Mouse (Mus musculus) MEL (cell line): ENCODE data around the gene Mgll. TPM values are rescaled to one million over a fixed set of nuclear protein-coding genes. Genes with fewer than 3 reads are reported as not detected.

Experiments used
- DNase-seq: peaks from one replicate; pipeline ENCODE4 v3.0.0; 2011; ENCODE audit warnings: low read depth, low spot score
- H3K27ac ChIP-seq: 2 replicates; pipeline ENCODE4 v1.5.1; 2012; ENCODE audit warnings: low read depth, mild to moderate bottlenecking, control low read depth, low read length, moderate library complexity; ENCODE audit not compliant: control insufficient read depth
- H3K27me3 ChIP-seq, 2 experiments: fragments of 150-350 bp in 1 of 2; sonication (generic) in 1 of 2; 2 replicates each; pipeline ENCODE4 v1.6.1; 2012; ENCODE audit warnings: low read length in 2 of 2, mild to moderate bottlenecking in 2 of 2, improper control_type of control experiment in 1 of 2, moderate library complexity in 1 of 2; ENCODE audit not compliant: insufficient read depth in 2 of 2, control insufficient read depth in 1 of 2
- H3K36me3 ChIP-seq, 2 experiments: 2 replicates each; pipeline ENCODE4 v1.6.1; 2012 to 2014; ENCODE audit warnings: low read length in 2 of 2, improper control_type of control experiment in 1 of 2, inconsistent platforms in 1 of 2, mild to moderate bottlenecking in 1 of 2; ENCODE audit not compliant: insufficient read depth in 2 of 2, control insufficient read depth in 1 of 2
- H3K4me1 ChIP-seq, 2 experiments: fragments of 150-350 bp in 1 of 2; sonication (generic) in 1 of 2; 2 replicates each; pipeline ENCODE4 v1.6.1; 2012; ENCODE audit warnings: low read length in 2 of 2, improper control_type of control experiment in 1 of 2, mild to moderate bottlenecking in 1 of 2; ENCODE audit not compliant: insufficient read depth in 2 of 2, control insufficient read depth in 1 of 2
- H3K4me3 ChIP-seq, 2 experiments: fragments of 150-350 bp in 1 of 2; sonication (generic) in 1 of 2; 2 replicates each; pipeline ENCODE4 v1.5.1; 2012; ENCODE audit warnings: low read depth in 2 of 2, low read length in 2 of 2, mild to moderate bottlenecking in 2 of 2, moderate library complexity in 2 of 2, control low read depth in 1 of 2, improper control_type of control experiment in 1 of 2; ENCODE audit not compliant: control insufficient read depth in 1 of 2, insufficient read depth in 1 of 2
- H3K79me2 ChIP-seq: 2 replicates; pipeline ENCODE4 v1.6.1; 2012; ENCODE audit warnings: mild to moderate bottlenecking, low read length, moderate library complexity; ENCODE audit not compliant: control insufficient read depth, poor library complexity, insufficient read depth
- H3K9ac ChIP-seq: 2 replicates; pipeline ENCODE4 v1.6.1; 2012; ENCODE audit warnings: low read depth, mild to moderate bottlenecking, control low read depth, low read length, moderate library complexity; ENCODE audit not compliant: control insufficient read depth, poor library complexity, severe bottlenecking
- H3K9me3 ChIP-seq: fragments of 150-350 bp; sonication (generic); replicated peaks from 2 replicates; pipeline ENCODE4 v1.6.1; 2012; ENCODE audit warnings: mild to moderate bottlenecking, low read length, improper control_type of control experiment, moderate library complexity; ENCODE audit not compliant: insufficient read depth
- BHLHE40 ChIP-seq: IDR thresholded peaks from 2 replicates; pipeline ENCODE4 v1.6.1; 2012; ENCODE audit warnings: low read depth, mild to moderate bottlenecking, inconsistent platforms, low read length, improper control_type of control experiment, borderline replicate concordance
- CHD2 ChIP-seq: IDR thresholded peaks from 2 replicates; pipeline ENCODE4 v1.6.1; 2011; ENCODE audit warnings: low read length, improper control_type of control experiment
- CTCF ChIP-seq, 3 experiments: IDR thresholded peaks in 2 of 3; conservative IDR thresholded peaks in 1 of 3; 2 replicates each; pipeline ENCODE4 v1.5.1; 2011 to 2012; ENCODE audit warnings: low read length in 3 of 3, low read depth in 2 of 3, mild to moderate bottlenecking in 2 of 3, improper control_type of control experiment in 1 of 3, inconsistent platforms in 1 of 3, mixed read lengths in 1 of 3, moderate library complexity in 1 of 3; ENCODE audit not compliant: control insufficient read depth in 1 of 3, insufficient read depth in 1 of 3, poor library complexity in 1 of 3, severe bottlenecking in 1 of 3
- ELF1 ChIP-seq: IDR thresholded peaks from 2 replicates; pipeline ENCODE4 v1.6.1; 2014; ENCODE audit warnings: low read depth, mild to moderate bottlenecking, inconsistent platforms, low read length, improper control_type of control experiment, moderate library complexity
- EP300 ChIP-seq, 2 experiments: IDR thresholded peaks; 2 replicates each; pipeline ENCODE4 v1.6.1; 2011; ENCODE audit warnings: improper control_type of control experiment in 2 of 2, low read length in 2 of 2, low read depth in 1 of 2, mild to moderate bottlenecking in 1 of 2
- ETS1 ChIP-seq: IDR thresholded peaks from 2 replicates; pipeline ENCODE4 v1.6.1; 2012; ENCODE audit warnings: low read depth, mild to moderate bottlenecking, inconsistent platforms, low read length, improper control_type of control experiment, moderate library complexity
- JUND ChIP-seq: IDR thresholded peaks from 2 replicates; pipeline ENCODE4 v1.6.1; 2011; ENCODE audit warnings: low read depth, mild to moderate bottlenecking, improper control_type of control experiment, low read length
- MAFK ChIP-seq: IDR thresholded peaks from 2 replicates; pipeline ENCODE4 v1.6.1; 2011; ENCODE audit warnings: low read depth, mild to moderate bottlenecking, low read length, improper control_type of control experiment, borderline replicate concordance
- MAZ ChIP-seq: IDR thresholded peaks from 2 replicates; pipeline ENCODE4 v1.6.1; 2012; ENCODE audit warnings: low read depth, mild to moderate bottlenecking, inconsistent platforms, low read length, improper control_type of control experiment
- MEF2A ChIP-seq: IDR thresholded peaks from 2 replicates; pipeline ENCODE4 v1.6.1; 2014; ENCODE audit warnings: low read depth, mild to moderate bottlenecking, inconsistent platforms, low read length, improper control_type of control experiment; ENCODE audit not compliant: poor library complexity, insufficient replicate concordance, severe bottlenecking; ENCODE audit errors: extremely low read depth
- MXI1 ChIP-seq: IDR thresholded peaks from 2 replicates; pipeline ENCODE4 v1.6.1; 2011; ENCODE audit warnings: mild to moderate bottlenecking, low read depth, low read length, improper control_type of control experiment
- MYC ChIP-seq: IDR thresholded peaks from 2 replicates; pipeline ENCODE4 v1.6.1; 2011; ENCODE audit warnings: low read depth, mild to moderate bottlenecking, low read length, improper control_type of control experiment, moderate library complexity
- POLR2A ChIP-seq, 2 experiments: IDR thresholded peaks; 2 replicates each; pipeline ENCODE4 v1.6.1; 2011 to 2012; ENCODE audit warnings: low read length in 2 of 2, mild to moderate bottlenecking in 2 of 2, control low read depth in 1 of 2, improper control_type of control experiment in 1 of 2, low read depth in 1 of 2, moderate library complexity in 1 of 2; ENCODE audit not compliant: control insufficient read depth in 1 of 2, insufficient read depth in 1 of 2, poor library complexity in 1 of 2
- RAD21 ChIP-seq: IDR thresholded peaks from 2 replicates; pipeline ENCODE4 v1.6.1; 2011; ENCODE audit warnings: mild to moderate bottlenecking, low read depth, low read length, improper control_type of control experiment
- RCOR1 ChIP-seq: IDR thresholded peaks from 2 replicates; pipeline ENCODE4 v1.6.1; 2012; ENCODE audit warnings: low read depth, mild to moderate bottlenecking, inconsistent platforms, low read length, improper control_type of control experiment
- SIN3A ChIP-seq: IDR thresholded peaks from 2 replicates; pipeline ENCODE4 v1.6.1; 2012; ENCODE audit warnings: low read length, improper control_type of control experiment, inconsistent platforms
- SMC3 ChIP-seq: IDR thresholded peaks from 2 replicates; pipeline ENCODE4 v1.6.1; 2011; ENCODE audit warnings: low read depth, low read length, improper control_type of control experiment
- TCF12 ChIP-seq: IDR thresholded peaks from 2 replicates; pipeline ENCODE4 v1.6.1; 2014; ENCODE audit warnings: low read depth, mild to moderate bottlenecking, inconsistent platforms, low read length, improper control_type of control experiment, moderate library complexity
- UBTF ChIP-seq: IDR thresholded peaks from 2 replicates; pipeline ENCODE4 v1.6.1; 2012; ENCODE audit warnings: low read depth, mild to moderate bottlenecking, inconsistent platforms, low read length, improper control_type of control experiment, moderate library complexity, borderline replicate concordance; ENCODE audit not compliant: insufficient read depth
- USF2 ChIP-seq, 2 experiments: IDR thresholded peaks; 2 replicates each; pipeline ENCODE4 v1.6.1; 2011 to 2012; ENCODE audit warnings: improper control_type of control experiment in 2 of 2, low read length in 2 of 2, borderline replicate concordance in 1 of 2, inconsistent platforms in 1 of 2, low read depth in 1 of 2, mild to moderate bottlenecking in 1 of 2; ENCODE audit not compliant: insufficient read depth in 1 of 2
- ZC3H11A ChIP-seq: IDR thresholded peaks from 2 replicates; pipeline ENCODE4 v1.6.1; 2012; ENCODE audit warnings: low read depth, mild to moderate bottlenecking, inconsistent platforms, low read length, improper control_type of control experiment
- ZKSCAN1 ChIP-seq: IDR thresholded peaks from 2 replicates; pipeline ENCODE4 v1.6.1; 2012; ENCODE audit warnings: low read depth, mild to moderate bottlenecking, inconsistent platforms, low read length, improper control_type of control experiment, moderate library complexity
- ZMIZ1 ChIP-seq: IDR thresholded peaks from 2 replicates; pipeline ENCODE4 v1.6.1; 2012; ENCODE audit warnings: low read depth, mild to moderate bottlenecking, inconsistent platforms, low read length, improper control_type of control experiment, moderate library complexity
- ZNF384 ChIP-seq: IDR thresholded peaks from 2 replicates; pipeline ENCODE4 v1.6.1; 2012; ENCODE audit warnings: low read depth, mild to moderate bottlenecking, inconsistent platforms, low read length, improper control_type of control experiment
- polyA plus RNA-seq, 2 experiments: library from polyadenylated mRNA; stranded (reverse) in 1 of 2; unstranded in 1 of 2; fragments of >175 nt in 1 of 2; fragments of >200 nt in 1 of 2; gene quantifications; 2 replicates each; pipeline versions ENCODE4 v1.2.1 to v1.2.4; 2012; ENCODE audit warnings: low replicate concordance in 2 of 2, low read depth in 1 of 2; ENCODE audit not compliant: insufficient read length in 2 of 2, insufficient read depth in 1 of 2, missing spikeins in 1 of 2
- total RNA-seq: library from RNA; depleted of rRNA; stranded (reverse); fragments of 300-350 nt; gene quantifications from 2 replicates; pipeline ENCODE4 v1.2.3, GENCODE M21; 2012

The Mgll gene
- total and polyA plus RNA-seq, 3 experiments, result not detected

DNA sequence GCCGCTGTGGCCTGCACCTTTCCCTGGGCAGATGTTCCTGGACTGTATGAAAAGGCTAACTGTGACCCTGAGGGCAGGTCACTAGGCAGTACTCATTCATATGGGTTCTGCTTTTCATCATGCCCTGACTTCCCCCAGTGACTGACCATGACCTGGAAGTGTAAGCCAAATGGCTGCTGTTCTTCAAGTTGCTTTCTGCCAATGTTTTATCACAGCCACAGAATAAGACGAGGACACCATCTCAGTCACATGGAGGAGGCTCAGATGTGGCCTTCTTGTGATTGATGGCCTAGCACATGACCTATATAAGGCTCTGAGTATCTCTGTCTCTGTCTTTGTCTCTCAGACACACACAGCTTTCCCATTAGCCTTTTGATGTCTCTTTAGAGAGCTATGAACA, 123.4 kb downstream of the Mgll start:
- H3K9ac ChIP-seq, result no peak overlapping the region
- H3K27ac ChIP-seq, result no peak overlapping the region
- no peaks in the 10 kb centered on the region for H3K36me3 ChIP-seq
- no peak for DNase-seq
- no peaks in the 10 kb centered on the region for H3K9me3 ChIP-seq
- TF ChIP-seq ZC3H11A (no peak), UBTF (no peak), CHD2 (no peak), ZNF384 (no peak), MYC (no peak), EP300 (IDR thresholded peaks at IDR 0.05; ENCODE audit: low read depth in 1 of 2, low read length in 2 of 2) (no peak), BHLHE40 (no peak)
- H3K27me3 ChIP-seq, result peaks cover 7 to 8% of the 10 kb centered on the region in 2 experiments
- peaks cover 0 to 2% of the 10 kb centered on the region in 2 experiments; a peak in 2 of 4 replicates for H3K4me1 ChIP-seq
- no peaks in the 10 kb centered on the region for H3K79me2 ChIP-seq
- no peak overlapping the region for H3K4me3 ChIP-seq

DNA sequence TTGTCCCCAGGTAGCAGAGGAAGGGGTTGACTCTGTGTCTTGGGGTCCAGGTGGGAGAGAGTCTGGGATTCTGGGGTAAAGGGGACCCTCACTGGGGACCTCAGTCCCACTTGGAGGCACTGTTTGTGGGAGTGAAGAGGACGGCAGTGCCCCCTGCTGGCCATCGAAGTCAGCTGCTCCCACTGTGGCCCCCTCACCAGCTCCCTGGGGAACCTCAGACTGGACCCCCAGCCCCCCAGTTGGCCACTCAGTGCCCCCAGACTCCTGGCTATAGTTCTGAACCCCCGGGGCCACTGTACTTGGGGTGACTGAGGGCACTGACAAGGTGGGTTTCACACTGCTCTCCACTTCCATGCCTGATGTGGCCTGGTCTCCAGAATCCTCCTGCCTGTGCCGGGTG, 125.1 kb downstream of the Mgll start:
- H3K4me3 ChIP-seq, result no peak overlapping the region
- peaks cover 11 to 12% of the 10 kb centered on the region in 2 experiments for H3K27me3 ChIP-seq
- no peak overlapping the region for H3K9ac ChIP-seq
- peak; percentile 31 for DNase-seq
- no peaks in the 10 kb centered on the region for H3K36me3 ChIP-seq
- H3K9me3 ChIP-seq, result no peaks in the 10 kb centered on the region
- H3K4me1 ChIP-seq, result no peaks in the 10 kb centered on the region
- TF ChIP-seq SMC3 (peak; percentile 61), MEF2A (no peak), CTCF (IDR thresholded peaks at IDR 0.05 in 2 of 3, conservative IDR thresholded peaks at IDR 0.05 in 1 of 3; ENCODE audit: control insufficient read depth in 1 of 3, insufficient read depth in 1 of 3, low read depth in 2 of 3, low read length in 3 of 3, poor library complexity in 1 of 3, severe bottlenecking in 1 of 3) (peak; percentile 57 to 87 (median 60)), SIN3A (no peak), ZC3H11A (peak; percentile 24; the same call in 1 of the 2 replicates), ELF1 (no peak), USF2 (IDR thresholded peaks at IDR 0.05; ENCODE audit: borderline replicate concordance in 1 of 2, insufficient read depth in 1 of 2, low read depth in 1 of 2, low read length in 2 of 2) (no peak), POLR2A (IDR thresholded peaks at IDR 0.05; ENCODE audit: control insufficient read depth in 1 of 2, insufficient read depth in 1 of 2, low read depth in 1 of 2, low read length in 2 of 2, poor library complexity in 1 of 2) (no peak), ZMIZ1 (no peak), ZKSCAN1 (no peak), UBTF (no peak), RAD21 (peak; percentile 45), MAFK (no peak), RCOR1 (no peak), BHLHE40 (no peak), ETS1 (no peak), TCF12 (no peak), JUND (no peak), MAZ (0 out of 2 replicates have a peak, but pooled peaks have one; percentile 20), MXI1 (no peak)
- no peak overlapping the region for H3K27ac ChIP-seq
- no peaks in the 10 kb centered on the region for H3K79me2 ChIP-seq
